Mouse (Mus musculus) testis, adult 2 months (tissue): Measurements from ENCODE around the gene Apobec1.

Experiments used
- CTCF ChIP-seq: fragments of 200-500 bp; IDR thresholded peaks from 2 replicates; pipeline ENCODE4 v1.5.1; 2012; ENCODE audit warnings: low read depth, mild to moderate bottlenecking, inconsistent platforms, low read length, moderate library complexity; ENCODE audit not compliant: control insufficient read depth, insufficient read depth, insufficient replicate concordance
- POLR2A ChIP-seq: fragments of 200-500 bp; IDR thresholded peaks from 2 replicates; pipeline ENCODE4 v1.6.1; 2012; ENCODE audit warnings: low read depth, mild to moderate bottlenecking, inconsistent platforms, low read length, moderate library complexity; ENCODE audit not compliant: control insufficient read depth

GRCm38 (mm10) chr6:122562463-122562862 lies 39.8 kb downstream of the Apobec1 start:
- TF ChIP-seq CTCF (peak; percentile 66; the same call in 1 of the 2 replicates), POLR2A (no peak)
